Mouse (Mus musculus) CH12.LX (cell line): ENCODE results near the gene Tlk2. TPM values are rescaled to one million over a fixed set of nuclear protein-coding genes. Genes with fewer than 3 reads are reported as not detected.

Source experiments
- DNase-seq: peaks from one replicate; pipeline ENCODE4 v3.0.0-alpha.2; 2013; ENCODE audit errors: extremely low read depth
- H3K27ac ChIP-seq: 2 replicates; pipeline ENCODE4 v1.5.1; 2012; ENCODE audit warnings: low read depth, mild to moderate bottlenecking, control low read depth, moderate library complexity; ENCODE audit not compliant: insufficient read depth
- H3K27me3 ChIP-seq: replicated peaks from 2 replicates; pipeline ENCODE3; 2012; ENCODE audit warnings: inconsistent platforms
- H3K36me3 ChIP-seq, 2 experiments: replicated peaks in 1 of 2; 2 replicates each; pipeline versions ENCODE3 to v1.6.1; 2012; ENCODE audit warnings: inconsistent platforms in 1 of 2, low read length in 1 of 2, mild to moderate bottlenecking in 1 of 2, mixed read lengths in 1 of 2, moderate library complexity in 1 of 2; ENCODE audit not compliant: control insufficient read depth in 1 of 2, insufficient read depth in 1 of 2
- H3K4me1 ChIP-seq, 2 experiments: 2 replicates each; pipeline ENCODE4 v1.6.1; 2012; ENCODE audit warnings: inconsistent platforms in 1 of 2, moderate library complexity in 1 of 2; ENCODE audit not compliant: insufficient read depth in 2 of 2, control insufficient read depth in 1 of 2
- H3K4me2 ChIP-seq: 2 replicates; pipeline ENCODE4 v1.6.1; 2012; ENCODE audit warnings: low read depth, mild to moderate bottlenecking, control low read depth; ENCODE audit not compliant: poor library complexity, insufficient read depth, severe bottlenecking
- H3K4me3 ChIP-seq, 3 experiments: fragments of 150-350 bp in 1 of 3; sonication (generic) in 1 of 3; replicated peaks in 1 of 3; 2 replicates each; pipeline versions ENCODE3 to v1.5.1; 2011 to 2012; ENCODE audit warnings: low read depth in 2 of 3, low read length in 2 of 3, mild to moderate bottlenecking in 2 of 3, moderate library complexity in 2 of 3, control low read depth in 1 of 3, improper control_type of control experiment in 1 of 3, inconsistent platforms in 1 of 3, mixed read lengths in 1 of 3; ENCODE audit not compliant: poor library complexity in 1 of 3
- H3K79me2 ChIP-seq: replicated peaks from 2 replicates; pipeline ENCODE4 v1.6.1; 2012; ENCODE audit warnings: mild to moderate bottlenecking, moderate library complexity; ENCODE audit not compliant: control insufficient read depth, poor library complexity, insufficient read depth, severe bottlenecking; ENCODE audit errors: extremely low read depth
- H3K9ac ChIP-seq: 2 replicates; pipeline ENCODE4 v1.6.1; 2012; ENCODE audit warnings: low read depth, mild to moderate bottlenecking, control low read depth, moderate library complexity; ENCODE audit not compliant: insufficient read depth
- H3K9me3 ChIP-seq: replicated peaks from 2 replicates; pipeline ENCODE3; 2012; ENCODE audit warnings: low read length, inconsistent platforms, mixed read lengths
- BHLHE40 ChIP-seq: IDR thresholded peaks from 2 replicates; pipeline ENCODE4 v1.6.1; 2011; ENCODE audit warnings: mild to moderate bottlenecking, low read depth, low read length, improper control_type of control experiment
- CHD1 ChIP-seq: IDR thresholded peaks from 2 replicates; pipeline ENCODE4 v1.6.1; 2012; ENCODE audit warnings: low read depth, low read length, improper control_type of control experiment, inconsistent platforms
- CHD2 ChIP-seq: IDR thresholded peaks from 2 replicates; pipeline ENCODE4 v1.6.1; 2011; ENCODE audit warnings: low read length, improper control_type of control experiment
- CTCF ChIP-seq, 2 experiments: IDR thresholded peaks in 1 of 2; conservative IDR thresholded peaks in 1 of 2; 2 replicates each; pipeline ENCODE4 v1.5.1; 2011 to 2012; ENCODE audit warnings: low read depth in 2 of 2, low read length in 2 of 2, improper control_type of control experiment in 1 of 2, inconsistent platforms in 1 of 2, mild to moderate bottlenecking in 1 of 2, moderate library complexity in 1 of 2
- E2F4 ChIP-seq: IDR thresholded peaks from 2 replicates; pipeline ENCODE4 v1.6.1; 2011; ENCODE audit warnings: low read depth, low read length, improper control_type of control experiment; ENCODE audit not compliant: insufficient replicate concordance
- ELF1 ChIP-seq: IDR thresholded peaks from 2 replicates; pipeline ENCODE4 v1.6.1; 2014; ENCODE audit warnings: low read depth, mild to moderate bottlenecking, inconsistent platforms, low read length, improper control_type of control experiment
- EP300 ChIP-seq: IDR thresholded peaks from 2 replicates; pipeline ENCODE4 v1.6.1; 2011; ENCODE audit warnings: low read length, improper control_type of control experiment
- ETS1 ChIP-seq: conservative IDR thresholded peaks from 2 replicates; pipeline ENCODE4 v1.6.1; 2012; ENCODE audit warnings: low read depth, mild to moderate bottlenecking, inconsistent platforms, low read length, improper control_type of control experiment, moderate library complexity
- GABPA ChIP-seq: IDR thresholded peaks from 2 replicates; pipeline ENCODE4 v1.6.1; 2012; ENCODE audit warnings: low read depth, low read length, improper control_type of control experiment, inconsistent platforms; ENCODE audit not compliant: insufficient replicate concordance
- HCFC1 ChIP-seq: IDR thresholded peaks from 2 replicates; pipeline ENCODE4 v1.6.1; 2012; ENCODE audit warnings: low read depth, mild to moderate bottlenecking, inconsistent platforms, low read length, improper control_type of control experiment
- IRF4 ChIP-seq: IDR thresholded peaks from 2 replicates; pipeline ENCODE4 v1.6.1; 2014; ENCODE audit warnings: low read depth, mild to moderate bottlenecking, inconsistent platforms, low read length, improper control_type of control experiment
- JUN ChIP-seq: IDR thresholded peaks from 2 replicates; pipeline ENCODE4 v1.6.1; 2011; ENCODE audit warnings: low read depth, mild to moderate bottlenecking, low read length, improper control_type of control experiment, moderate library complexity; ENCODE audit not compliant: insufficient read depth
- JUND ChIP-seq: conservative IDR thresholded peaks from 2 replicates; pipeline ENCODE4 v1.6.1; 2011; ENCODE audit warnings: low read depth, low read length, improper control_type of control experiment
- KAT2A ChIP-seq: IDR thresholded peaks from 2 replicates; pipeline ENCODE4 v1.6.1; 2012; ENCODE audit warnings: low read length, improper control_type of control experiment, inconsistent platforms; ENCODE audit not compliant: insufficient replicate concordance
- MAFK ChIP-seq: IDR thresholded peaks from 2 replicates; pipeline ENCODE4 v1.6.1; 2011; ENCODE audit warnings: low read length, improper control_type of control experiment; ENCODE audit not compliant: insufficient replicate concordance
- MAX ChIP-seq: IDR thresholded peaks from 2 replicates; pipeline ENCODE4 v1.6.1; 2011; ENCODE audit warnings: low read length, improper control_type of control experiment
- MEF2A ChIP-seq: IDR thresholded peaks from 2 replicates; pipeline ENCODE4 v1.6.1; 2014; ENCODE audit warnings: low read depth, mild to moderate bottlenecking, inconsistent platforms, low read length, improper control_type of control experiment, borderline replicate concordance
- MXI1 ChIP-seq: IDR thresholded peaks from 2 replicates; pipeline ENCODE4 v1.6.1; 2011; ENCODE audit warnings: mild to moderate bottlenecking, low read depth, low read length, improper control_type of control experiment
- MYC ChIP-seq: IDR thresholded peaks from 2 replicates; pipeline ENCODE4 v1.6.1; 2011; ENCODE audit warnings: low read depth, mild to moderate bottlenecking, improper control_type of control experiment, low read length
- NRF1 ChIP-seq: IDR thresholded peaks from 2 replicates; pipeline ENCODE4 v1.6.1; 2014; ENCODE audit warnings: low read depth, mild to moderate bottlenecking, inconsistent platforms, low read length, improper control_type of control experiment, moderate library complexity
- PAX5 ChIP-seq: IDR thresholded peaks from 2 replicates; pipeline ENCODE4 v1.6.1; 2012; ENCODE audit warnings: low read length, inconsistent platforms, mixed read lengths
- POLR2A ChIP-seq: IDR thresholded peaks from 2 replicates; pipeline ENCODE4 v1.6.1; 2011; ENCODE audit warnings: low read depth, mild to moderate bottlenecking, improper control_type of control experiment, low read length
- POLR2AphosphoS2 ChIP-seq: IDR thresholded peaks from 2 replicates; pipeline ENCODE4 v1.6.1; 2011; ENCODE audit warnings: low read depth, low read length, improper control_type of control experiment
- SIN3A ChIP-seq: IDR thresholded peaks from 2 replicates; pipeline ENCODE4 v1.6.1; 2012; ENCODE audit warnings: low read length, improper control_type of control experiment, inconsistent platforms
- SMC3 ChIP-seq: IDR thresholded peaks from 2 replicates; pipeline ENCODE4 v1.6.1; 2011; ENCODE audit warnings: low read depth, low read length, improper control_type of control experiment
- TCF12 ChIP-seq: IDR thresholded peaks from 2 replicates; pipeline ENCODE4 v1.6.1; 2014; ENCODE audit warnings: low read depth, mild to moderate bottlenecking, inconsistent platforms, low read length, improper control_type of control experiment
- UBTF ChIP-seq: IDR thresholded peaks from 2 replicates; pipeline ENCODE4 v1.6.1; 2012; ENCODE audit warnings: low read depth, mild to moderate bottlenecking, inconsistent platforms, low read length, improper control_type of control experiment, moderate library complexity
- USF1 ChIP-seq: IDR thresholded peaks from 2 replicates; pipeline ENCODE4 v1.6.1; 2014; ENCODE audit warnings: low read depth, mild to moderate bottlenecking, inconsistent platforms, low read length, improper control_type of control experiment
- USF2 ChIP-seq: conservative IDR thresholded peaks from 2 replicates; pipeline ENCODE4 v1.6.1; 2011; ENCODE audit warnings: low read depth, low read length, improper control_type of control experiment
- ZC3H11A ChIP-seq: IDR thresholded peaks from 2 replicates; pipeline ENCODE4 v1.6.1; 2012; ENCODE audit warnings: low read depth, mild to moderate bottlenecking, inconsistent platforms, low read length, improper control_type of control experiment
- ZKSCAN1 ChIP-seq: IDR thresholded peaks from 2 replicates; pipeline ENCODE4 v1.6.1; 2012; ENCODE audit warnings: low read depth, inconsistent platforms, low read length, improper control_type of control experiment, borderline replicate concordance
- ZMIZ1 ChIP-seq: IDR thresholded peaks from 2 replicates; pipeline ENCODE4 v1.6.1; 2012; ENCODE audit warnings: low read depth, mild to moderate bottlenecking, inconsistent platforms, low read length, improper control_type of control experiment
- ZNF384 ChIP-seq: IDR thresholded peaks from 2 replicates; pipeline ENCODE4 v1.6.1; 2012; ENCODE audit warnings: low read depth, low read length, improper control_type of control experiment, inconsistent platforms
- dilution Hi-C: fragments of 300-500 bp; cut with MboI; formaldehyde crosslinking; loops from 2 replicates; pipeline ENCODE4 v1.14.3; 2020; ENCODE audit warnings: low sequenced_read_pairs; ENCODE audit not compliant: extremely low pct_unique_long_range_greater_than_20kb, extremely low pct_ligation_motif_present
- in situ Hi-C: fragments of 300-500 bp; cut with MboI; formaldehyde crosslinking; loops from 3 replicates; pipeline ENCODE4 v1.14.3; 2019; ENCODE audit warnings: low sequenced_read_pairs, low pct_ligation_motif_present, low pct_unique_long_range_greater_than_20kb, mixed read lengths
- polyA plus RNA-seq: library from polyadenylated mRNA; unstranded; fragments of >175 nt; gene quantifications from 2 replicates; pipeline ENCODE4 v1.2.1, GENCODE M21; 2012; ENCODE audit warnings: low read depth; ENCODE audit not compliant: insufficient read length
- total RNA-seq, 2 experiments: library from RNA; depleted of rRNA; stranded (reverse); fragments of 300-350 nt in 1 of 2; fragments of >200 nt in 1 of 2; gene quantifications; 2 replicates each; pipeline ENCODE4 v1.2.3; 2012 to 2014

Tlk2 gene
- total and polyA plus RNA-seq, 3 experiments: 78.0 to 90.6 (median 85.1) TPM

- Histone ChIP-seq H3K9ac (no peak overlapping the region), H3K4me2 (no peak overlapping the region)
- in situ Hi-C loops: no loop called here
Measured at GRCm38 (mm10) chr11:105317769-105318168, 139.2 kb downstream of the Tlk2 start.

GRCm38 (mm10) chr11:105321090-105321489 is 142.5 kb downstream of the Tlk2 start:
- in situ Hi-C loops: no loop called here
- dilution Hi-C loops: no loop called here

More at GRCm38 (mm10) chr11:105317769-105318168, 139.2 kb downstream of the Tlk2 start:
- no peak for DNase-seq
- dilution Hi-C loops: no loop called here
- Histone ChIP-seq H3K9me3 (no peaks in the 10 kb centered on the region), H3K4me3 (no peak overlapping the region), H3K27me3 (no peaks in the 10 kb centered on the region), H3K36me3 (no peaks in the 10 kb centered on the region), H3K4me1 (peaks cover 7 to 14% of the 10 kb centered on the region in 2 experiments; a peak in 3 of 4 replicates), H3K27ac (no peak overlapping the region), H3K79me2 (no peaks in the 10 kb centered on the region)
- no peak for TF ChIP-seq ZNF384
- TF ChIP-seq SIN3A: no peak
- TF ChIP-seq, all 38 proteins: peak for 0

GRCm38 (mm10) chr11:105323530-105323929 is 144.9 kb downstream of the Tlk2 start:
- DNase-seq: no peak
- no peak overlapping the region for H3K9ac ChIP-seq
- H3K79me2 ChIP-seq: no peaks in the 10 kb centered on the region
- H3K4me3 ChIP-seq: no peak overlapping the region
- no peaks in the 10 kb centered on the region for H3K27me3 ChIP-seq
- no peaks in the 10 kb centered on the region for H3K36me3 ChIP-seq
- dilution Hi-C loops: no loop called here
- in situ Hi-C loops: no loop called here
- H3K9me3 ChIP-seq: no peaks in the 10 kb centered on the region
- H3K4me1 ChIP-seq: peaks cover 7 to 12% of the 10 kb centered on the region in 2 experiments; a peak in 3 of 4 replicates
- H3K4me2 ChIP-seq: no peak overlapping the region
- no peak overlapping the region for H3K27ac ChIP-seq
- TF ChIP-seq KAT2A (no peak), POLR2A (no peak), PAX5 (no peak), ZC3H11A (no peak), MYC (no peak), JUN (no peak), USF2 (no peak), MAX (no peak), CTCF (conservative IDR thresholded peaks at IDR 0.05 in 1 of 2, IDR thresholded peaks at IDR 0.05 in 1 of 2; ENCODE audit: low read depth in 2 of 2, low read length in 2 of 2) (no peak), EP300 (no peak), POLR2AphosphoS2 (no peak), ZMIZ1 (no peak), CHD1 (no peak), USF1 (no peak), JUND (no peak), NRF1 (no peak), SIN3A (no peak)

More at GRCm38 (mm10) chr11:105321090-105321489, 142.5 kb downstream of the Tlk2 start:
- Histone ChIP-seq H3K27ac (no peak overlapping the region), H3K9ac (no peak overlapping the region), H3K27me3 (no peaks in the 10 kb centered on the region), H3K79me2 (no peaks in the 10 kb centered on the region)
- no peak for TF ChIP-seq CHD2
- TF ChIP-seq ZKSCAN1: no peak
- no peak for TF ChIP-seq E2F4
- no peak for TF ChIP-seq EP300
- TF ChIP-seq NRF1: no peak
- TF ChIP-seq MXI1: peak; percentile 41; the same call in 1 of the 2 replicates
- TF ChIP-seq ELF1: no peak
- TF ChIP-seq USF1: no peak
- TF ChIP-seq POLR2AphosphoS2: no peak
- no peak for TF ChIP-seq SMC3
- peak; percentile 93 for TF ChIP-seq MYC
- no peak for TF ChIP-seq ZMIZ1
- no peak for TF ChIP-seq POLR2A
- no peak for TF ChIP-seq JUND
- TF ChIP-seq ETS1: no peak
- TF ChIP-seq CHD1: no peak
- no peak for TF ChIP-seq MAFK
- TF ChIP-seq BHLHE40: peak; percentile 62
- no peak for TF ChIP-seq IRF4
- no peak for TF ChIP-seq HCFC1
- no peak for TF ChIP-seq MEF2A
- TF ChIP-seq MAX: peak; percentile 86
- TF ChIP-seq UBTF: no peak
- TF ChIP-seq ZNF384: no peak
- TF ChIP-seq TCF12: no peak
- TF ChIP-seq GABPA: no peak
- no peak for TF ChIP-seq ZC3H11A
- TF ChIP-seq, all 38 proteins: peak for 4
- peaks cover 7 to 12% of the 10 kb centered on the region in 2 experiments; a peak in 3 of 4 replicates for H3K4me1 ChIP-seq
- no peak overlapping the region for H3K4me2 ChIP-seq
- peak; percentile 68 for DNase-seq
- H3K4me3 ChIP-seq: no peak overlapping the region
- H3K9me3 ChIP-seq: no peaks in the 10 kb centered on the region
- H3K36me3 ChIP-seq: no peaks in the 10 kb centered on the region
